Mouse (Mus musculus) testis, adult 2 months (tissue): ENCODE measurements around the gene Hmga2.

Source experiments
- CTCF ChIP-seq: fragments of 200-500 bp; IDR thresholded peaks from 2 replicates; pipeline ENCODE4 v1.5.1; 2012; ENCODE audit warnings: low read depth, mild to moderate bottlenecking, inconsistent platforms, low read length, moderate library complexity; ENCODE audit not compliant: control insufficient read depth, insufficient read depth, insufficient replicate concordance
- POLR2A ChIP-seq: fragments of 200-500 bp; IDR thresholded peaks from 2 replicates; pipeline ENCODE4 v1.6.1; 2012; ENCODE audit warnings: low read depth, mild to moderate bottlenecking, inconsistent platforms, low read length, moderate library complexity; ENCODE audit not compliant: control insufficient read depth

DNA sequence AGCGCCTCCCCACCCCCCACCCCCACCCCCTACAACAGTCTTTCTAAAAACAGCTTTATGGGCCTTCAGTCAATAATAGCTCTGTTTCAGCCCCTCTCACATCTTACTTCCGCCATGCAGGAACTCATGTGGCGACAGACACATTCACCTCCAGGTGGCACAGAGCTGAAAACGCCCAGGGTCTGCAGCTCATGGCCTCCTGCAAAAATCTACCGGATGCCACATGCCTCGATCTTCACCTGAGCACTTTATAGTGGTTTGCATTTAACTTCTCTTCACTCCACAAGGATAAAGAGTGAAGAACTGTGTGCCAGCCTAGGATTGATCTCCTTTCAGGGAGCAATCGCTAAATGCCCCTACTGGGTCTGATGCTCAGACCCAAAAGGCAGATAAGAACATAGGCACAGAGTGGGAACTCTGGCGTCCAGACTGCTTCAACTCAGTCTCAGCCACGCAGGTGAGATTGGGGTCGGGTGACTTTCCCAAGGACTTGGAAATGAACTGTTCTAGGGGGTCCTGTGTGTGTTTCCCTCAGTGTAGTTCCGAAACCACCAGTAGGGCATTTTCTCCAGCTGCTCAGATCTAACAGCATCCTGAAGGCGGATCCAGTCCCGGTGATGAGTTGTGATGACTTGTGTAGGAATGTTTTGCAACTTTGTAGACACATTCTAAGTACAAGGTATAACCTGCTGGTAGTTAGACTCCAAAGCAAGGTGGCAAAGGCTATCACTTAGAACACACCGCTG is 84.1 kb downstream of the Hmga2 start:
- TF ChIP-seq POLR2A = no peak
- no peak for TF ChIP-seq CTCF
